Mouse (Mus musculus): ENCODE measurements around the gene Fam83b.

GRCm38 (mm10) chr9:76525592-76525991 is 41.3 kb downstream of the Fam83b start:
- TF ChIP-seq CTCF (conservative IDR thresholded peaks at IDR 0.05 in 1 of 2, IDR thresholded peaks at IDR 0.05 in 1 of 2; ENCODE audit: low read depth in 2 of 2, low read length in 2 of 2) (no peak), JUN (IDR thresholded peaks at IDR 0.05; ENCODE audit: insufficient read depth, low read depth, low read length) (no peak), ZMIZ1 (IDR thresholded peaks at IDR 0.05; ENCODE audit: low read depth, low read length) (no peak), KAT2A (IDR thresholded peaks at IDR 0.05; ENCODE audit: insufficient replicate concordance, low read length) (no peak), MAX (IDR thresholded peaks at IDR 0.05; ENCODE audit: low read length) (no peak), POLR2A (IDR thresholded peaks at IDR 0.05; ENCODE audit: low read depth, low read length) (no peak), MYC (IDR thresholded peaks at IDR 0.05; ENCODE audit: low read depth, low read length) (no peak), POLR2AphosphoS2 (IDR thresholded peaks at IDR 0.05; ENCODE audit: low read depth, low read length) (no peak), E2F4 (IDR thresholded peaks at IDR 0.05; ENCODE audit: insufficient replicate concordance, low read depth, low read length) (no peak), UBTF (IDR thresholded peaks at IDR 0.05; ENCODE audit: low read depth, low read length) (no peak), MAFK (IDR thresholded peaks at IDR 0.05; ENCODE audit: insufficient replicate concordance, low read length) (no peak)
